Mouse (Mus musculus): ENCODE results near the gene Srd5a1.
"Not testable (repeated sequence)": the region's sequence is repeated elsewhere in the genome, so short reads cannot be mapped to it uniquely, and the experiment has no call there.

Gene Srd5a1

DNA sequence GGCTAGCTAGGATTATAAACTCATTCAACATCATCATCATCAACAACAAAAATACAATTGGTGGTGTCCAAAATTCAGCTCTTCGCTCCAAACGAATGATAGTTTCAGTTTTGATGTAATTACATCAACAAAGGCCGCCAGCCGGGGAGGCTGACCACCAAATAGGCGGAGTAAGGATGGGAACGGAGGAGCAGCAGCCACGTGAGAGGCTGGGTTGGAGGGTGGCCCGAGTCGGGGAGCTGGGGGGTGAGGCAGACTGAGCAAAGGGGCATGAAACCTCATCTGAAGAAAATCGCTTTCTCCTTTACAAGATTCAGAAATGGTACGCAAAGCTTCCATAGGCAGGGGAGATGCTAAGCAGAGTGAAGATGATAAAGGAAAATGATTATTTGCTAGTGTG lies 34.6 kb downstream of the Srd5a1 start:
- no peak for DNase-seq (ENCODE audit: low spot score in 2 of 2)

DNA sequence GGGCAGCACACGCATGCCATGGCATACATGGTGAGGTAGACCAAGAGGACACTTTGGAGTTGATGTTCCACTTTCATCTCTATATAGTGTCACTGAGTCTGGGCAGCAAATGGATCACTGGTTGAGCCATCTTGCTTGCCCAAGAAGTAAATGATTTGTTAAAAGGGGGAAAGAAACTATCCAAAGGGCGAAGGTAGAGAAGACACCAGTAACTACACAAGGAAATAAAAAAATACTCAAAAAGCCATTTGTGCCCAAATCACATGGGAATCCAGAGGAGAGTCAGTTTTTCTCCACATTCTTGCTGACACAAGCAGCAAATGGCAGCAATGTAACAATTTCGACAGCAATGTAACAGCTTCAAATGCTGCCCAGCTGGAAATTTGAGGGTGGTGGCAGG lies 38.6 kb downstream of the Srd5a1 start:
- no peak for DNase-seq (ENCODE audit: low spot score in 2 of 2)

DNA sequence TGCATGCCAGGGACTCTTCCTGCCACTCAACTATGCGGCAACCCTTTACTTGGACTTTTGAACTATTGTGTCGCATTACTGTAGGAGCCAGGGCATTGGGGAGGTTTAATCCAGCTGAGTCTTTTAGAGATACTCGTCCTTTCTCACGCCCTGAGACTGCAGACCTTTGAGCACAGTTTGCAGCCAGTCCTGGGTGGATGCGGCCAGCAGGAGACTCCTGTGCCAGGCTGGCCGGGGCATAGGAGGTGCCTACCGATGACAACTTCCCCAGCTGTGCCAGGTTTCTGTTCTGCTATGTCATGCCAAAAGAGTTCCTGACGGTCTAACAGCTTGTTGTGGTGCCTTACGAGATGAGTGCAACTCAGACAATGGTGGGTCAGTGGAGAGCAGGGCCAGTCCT lies 42.0 kb downstream of the Srd5a1 start:
- no peak for DNase-seq (ENCODE audit: low spot score in 2 of 2)

DNA sequence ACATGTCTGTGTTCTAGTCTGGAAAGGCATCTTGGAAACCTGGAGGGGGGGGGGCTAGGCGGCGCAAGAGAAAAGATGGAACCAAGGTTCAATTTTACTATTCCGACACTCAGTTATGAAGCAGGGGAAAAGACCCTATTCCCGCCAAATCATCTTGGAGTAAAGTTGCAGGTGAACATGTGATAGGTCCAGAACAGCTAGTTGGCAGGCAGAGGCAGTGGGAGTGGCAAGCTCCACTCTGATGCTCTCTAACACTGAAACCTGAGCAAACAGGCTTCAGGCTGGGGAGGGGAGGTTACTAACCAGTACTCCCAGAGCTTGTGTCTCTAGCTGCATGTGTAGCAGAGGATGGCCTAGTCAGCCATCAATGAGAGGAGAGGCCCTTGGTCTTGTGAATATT lies 45.8 kb downstream of the Srd5a1 start:
- DNase-seq (ENCODE audit: low spot score in 2 of 2): not testable (repeated sequence)

DNA sequence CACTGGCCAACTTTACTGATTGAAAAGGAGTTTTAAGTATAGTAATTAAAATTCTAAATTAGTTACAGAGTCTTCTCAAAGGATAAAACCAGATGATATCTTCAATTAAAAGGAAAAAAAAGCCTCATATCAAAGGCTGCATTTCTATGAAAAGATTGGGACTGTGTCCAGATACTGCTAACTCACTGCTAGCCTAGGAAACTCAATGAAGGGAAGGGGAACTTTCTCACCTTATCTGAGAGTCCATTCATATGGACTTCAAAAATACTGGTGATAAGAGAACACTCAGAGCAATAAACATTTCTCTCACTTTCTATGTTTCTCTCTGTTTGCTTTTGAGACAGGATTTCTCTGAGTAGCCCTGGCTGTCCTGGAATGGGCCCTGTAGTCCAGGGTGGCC lies 46.7 kb downstream of the Srd5a1 start:
- no peak for DNase-seq (ENCODE audit: low spot score in 2 of 2)

DNA sequence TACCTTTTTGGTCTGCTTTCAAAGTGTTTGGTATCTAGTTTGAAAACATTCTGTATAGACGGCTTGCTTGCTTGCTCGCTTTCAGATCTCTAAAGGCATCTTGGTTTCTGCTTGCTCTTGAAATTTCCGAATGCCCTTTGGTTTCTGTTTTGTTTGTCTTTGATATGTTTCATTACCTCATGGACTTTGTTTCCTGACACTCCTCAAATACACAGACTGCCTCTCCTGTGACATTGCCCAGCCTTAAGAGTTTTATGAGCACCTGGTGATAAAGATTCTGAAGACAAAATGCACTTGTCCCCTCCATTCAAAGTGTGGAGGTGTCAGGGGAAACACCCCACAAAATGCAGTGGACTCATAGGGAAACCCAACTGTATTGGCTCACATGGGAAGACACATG lies 47.3 kb downstream of the Srd5a1 start:
- no peak for DNase-seq (ENCODE audit: low spot score in 2 of 2)

DNA sequence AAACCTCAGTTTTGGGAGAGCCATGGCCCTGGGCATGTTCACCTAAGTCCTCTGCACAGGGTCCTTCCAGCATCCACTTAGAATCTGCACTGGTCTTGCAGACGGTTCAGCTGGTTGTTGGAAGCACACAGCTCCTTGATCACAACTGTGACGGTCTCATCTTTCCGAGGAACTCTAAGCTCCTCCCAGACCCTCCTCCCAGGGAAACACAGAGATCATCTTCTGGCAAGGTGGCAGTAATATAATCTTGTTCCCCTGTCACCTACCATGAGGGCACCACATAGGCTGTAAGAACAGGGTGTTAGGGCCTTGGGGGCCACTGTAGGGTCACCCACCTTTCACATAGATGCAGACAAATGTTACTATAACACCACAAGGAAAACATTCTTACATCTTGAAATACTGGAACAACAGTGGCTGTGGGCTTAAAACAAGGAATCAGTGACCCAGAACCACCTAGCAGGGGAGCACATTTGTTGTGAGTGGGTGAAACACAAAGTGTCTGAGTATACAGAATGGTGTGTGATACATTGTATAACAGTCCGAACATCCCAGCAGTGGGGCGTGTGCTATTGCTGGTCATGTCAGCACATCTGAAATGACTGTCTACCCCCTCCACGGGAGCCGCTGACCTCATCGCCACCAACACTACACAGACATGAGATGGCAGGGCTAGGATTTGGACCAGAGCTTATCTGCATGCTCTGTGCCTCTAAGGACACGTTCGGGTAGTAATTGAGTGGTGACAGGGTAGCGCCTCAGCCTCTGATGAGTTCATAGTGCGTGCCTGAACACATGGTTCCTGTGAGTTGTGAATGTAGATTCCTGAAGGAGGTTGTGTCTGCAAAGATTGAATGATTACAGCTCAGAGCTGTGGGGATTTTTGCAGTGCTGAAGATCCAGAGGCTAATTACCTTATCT lies 48.3 kb downstream of the Srd5a1 start:
- DNase-seq (ENCODE audit: low spot score in 2 of 2): no peak

DNA sequence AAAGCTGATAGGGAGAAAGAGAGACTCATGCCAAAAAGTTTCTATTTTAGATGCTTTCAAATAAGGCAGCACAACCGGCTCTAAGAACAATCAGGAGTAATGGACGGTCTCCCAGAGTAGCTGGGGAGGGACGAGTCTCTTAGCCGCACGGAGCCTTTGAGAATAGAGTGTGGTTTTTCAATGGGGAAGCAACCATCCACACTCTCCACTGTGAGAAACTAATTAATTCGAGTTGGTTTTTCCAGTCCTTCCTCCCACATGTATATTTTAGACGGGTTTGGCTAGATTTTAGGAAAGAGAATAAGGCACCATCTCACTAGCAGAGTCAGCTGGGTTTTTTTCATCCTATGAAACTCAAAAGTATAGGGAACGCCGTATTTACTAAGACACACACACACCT lies 49.2 kb downstream of the Srd5a1 start:
- DNase-seq (ENCODE audit: low spot score in 2 of 2): no peak

DNA sequence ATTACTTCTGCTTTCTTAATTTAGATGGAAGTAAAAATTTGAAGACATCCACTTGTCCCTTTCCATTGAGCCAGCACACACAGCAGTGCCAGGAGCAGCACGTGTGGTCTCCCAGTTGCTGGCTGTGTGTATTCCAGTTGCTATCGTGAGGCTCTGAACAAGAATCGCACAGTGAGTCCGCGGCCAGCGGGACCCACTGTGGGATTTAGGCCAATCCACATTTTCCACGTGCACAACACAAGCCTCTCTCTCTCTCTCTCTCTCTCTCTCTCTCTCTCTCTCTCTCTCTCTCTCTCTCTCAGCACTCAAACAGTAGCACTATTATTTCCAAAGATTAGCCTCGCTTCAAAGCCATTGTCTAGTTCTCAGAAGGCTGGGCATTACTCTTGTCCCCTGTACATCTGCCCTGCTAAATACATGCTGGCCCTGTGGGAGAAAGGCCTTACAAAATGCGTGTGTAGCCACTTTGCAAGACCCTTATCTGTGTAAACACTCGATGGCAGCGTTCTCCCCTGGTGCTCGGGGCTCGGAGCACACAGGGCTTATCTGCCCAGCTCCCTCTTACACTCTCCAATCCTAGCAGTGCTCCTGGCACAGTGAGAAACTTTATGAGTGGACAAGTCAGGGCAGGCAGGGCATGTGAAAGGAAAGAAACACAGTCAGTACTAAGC lies 51.8 kb downstream of the Srd5a1 start:
- no peak for DNase-seq (ENCODE audit: low spot score in 2 of 2)

DNA sequence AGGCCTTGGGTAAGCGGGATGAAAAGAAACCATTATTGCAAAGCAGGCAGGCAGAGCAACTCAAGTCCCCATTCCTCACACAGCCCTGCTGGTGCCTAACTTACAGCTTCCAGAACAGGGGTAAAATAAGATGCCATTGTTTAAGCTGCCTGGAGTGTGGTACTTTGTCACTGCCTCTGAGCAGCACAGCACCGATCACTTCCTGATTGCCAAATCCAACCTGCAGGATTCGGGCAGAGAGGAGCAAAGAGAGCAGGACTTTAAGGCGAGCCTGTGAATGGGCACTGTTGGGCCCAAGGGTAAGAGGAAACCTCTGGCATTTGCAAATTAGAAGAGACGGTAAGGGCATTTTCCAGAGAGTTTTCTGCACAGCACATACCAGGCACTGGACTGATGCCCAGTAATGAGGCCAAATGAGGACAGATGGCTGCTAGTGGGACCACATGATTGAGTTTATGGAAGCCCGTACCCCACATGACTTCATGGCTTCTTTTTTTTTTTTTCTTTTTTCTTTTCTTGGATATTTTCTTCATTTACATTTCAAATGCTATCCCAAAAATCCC lies 53.1 kb downstream of the Srd5a1 start:
- DNase-seq (ENCODE audit: low spot score in 2 of 2): no peak

DNA sequence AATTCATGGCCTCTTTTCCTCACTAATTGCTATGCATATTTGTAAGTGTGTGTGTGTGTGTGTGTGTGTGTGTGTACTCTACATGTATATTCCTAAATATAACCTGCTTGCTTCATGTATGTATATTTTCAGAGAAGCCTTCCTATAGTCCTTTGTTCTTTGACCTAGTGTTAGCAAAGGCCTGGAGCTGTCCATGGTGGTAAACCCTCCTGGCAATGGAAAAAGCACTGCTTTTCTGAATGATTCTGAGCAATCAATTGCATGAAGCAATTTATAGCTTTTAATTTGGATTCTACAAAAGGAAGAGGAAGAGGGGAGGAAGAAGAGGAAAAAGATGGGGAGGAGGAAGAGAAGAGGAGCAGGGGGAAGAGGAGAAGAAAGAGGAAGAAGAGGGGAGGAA lies 54.5 kb downstream of the Srd5a1 start:
- no peak for DNase-seq (ENCODE audit: low spot score in 2 of 2)

DNA sequence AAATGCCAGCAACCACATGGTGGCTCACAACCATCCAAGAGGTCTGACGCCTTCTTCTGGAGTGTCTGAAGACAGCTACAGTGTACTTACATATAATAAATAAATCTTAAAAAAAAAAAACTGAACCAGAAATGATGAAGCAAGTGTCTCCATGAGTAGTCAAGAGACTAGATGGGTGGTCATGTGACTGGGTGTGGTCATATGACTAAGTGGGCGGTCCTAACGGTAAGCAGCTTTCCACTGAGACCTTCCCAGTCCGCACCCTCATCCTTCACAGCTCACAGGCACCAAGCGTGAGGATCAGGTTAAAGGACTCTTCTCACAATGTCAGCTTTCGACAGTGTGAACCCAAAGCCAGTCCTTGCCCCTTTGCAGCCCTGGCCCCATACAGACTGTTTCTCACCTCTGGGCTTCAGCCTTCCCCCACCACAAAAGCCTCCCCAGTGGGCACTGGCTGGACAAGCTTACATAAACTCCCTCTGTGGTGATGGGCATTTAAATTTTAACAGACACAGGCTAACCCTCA lies 55.2 kb downstream of the Srd5a1 start:
- DNase-seq (ENCODE audit: low spot score in 2 of 2): no peak

DNA sequence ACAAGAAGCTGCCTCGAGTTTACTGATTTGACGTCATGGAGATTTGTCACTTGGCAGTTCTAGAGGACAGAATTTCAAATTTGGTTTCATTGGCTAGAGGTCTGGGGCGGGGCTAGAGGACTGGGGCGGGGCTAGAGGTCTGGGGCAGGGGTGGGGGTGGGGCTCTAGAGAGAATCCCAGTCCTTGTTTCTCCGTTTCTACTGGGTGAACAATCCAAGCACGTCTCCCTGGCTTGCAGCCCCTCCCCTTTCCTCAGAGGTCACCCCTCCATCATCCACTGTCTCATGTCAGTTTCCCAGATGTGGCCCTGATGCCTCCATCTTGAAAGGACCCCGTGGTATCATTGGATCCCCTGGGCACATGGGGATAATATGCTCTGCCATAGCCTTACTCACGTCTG lies 56.2 kb downstream of the Srd5a1 start:
- no peak for DNase-seq (ENCODE audit: low spot score in 2 of 2)

DNA sequence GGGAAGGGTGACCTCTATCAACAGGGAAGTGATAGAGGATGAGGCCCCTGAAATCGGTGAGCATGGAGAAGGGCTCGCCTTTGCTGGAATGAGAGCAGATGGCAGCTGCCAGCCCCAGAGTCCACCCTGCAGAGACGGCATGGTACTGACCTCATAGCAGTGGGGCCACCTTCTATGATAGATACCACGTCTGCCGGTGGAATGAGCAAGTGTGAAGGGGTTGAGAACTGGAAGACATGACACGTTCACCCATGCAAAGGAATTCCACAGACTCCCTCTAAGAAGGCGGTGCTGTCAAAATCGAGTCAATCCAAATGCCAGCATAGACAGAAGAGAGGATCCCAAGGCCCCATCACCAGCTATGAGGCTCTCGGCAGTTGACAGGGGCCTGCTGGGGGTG lies 57.0 kb downstream of the Srd5a1 start:
- DNase-seq (ENCODE audit: low spot score in 2 of 2): no peak

DNA sequence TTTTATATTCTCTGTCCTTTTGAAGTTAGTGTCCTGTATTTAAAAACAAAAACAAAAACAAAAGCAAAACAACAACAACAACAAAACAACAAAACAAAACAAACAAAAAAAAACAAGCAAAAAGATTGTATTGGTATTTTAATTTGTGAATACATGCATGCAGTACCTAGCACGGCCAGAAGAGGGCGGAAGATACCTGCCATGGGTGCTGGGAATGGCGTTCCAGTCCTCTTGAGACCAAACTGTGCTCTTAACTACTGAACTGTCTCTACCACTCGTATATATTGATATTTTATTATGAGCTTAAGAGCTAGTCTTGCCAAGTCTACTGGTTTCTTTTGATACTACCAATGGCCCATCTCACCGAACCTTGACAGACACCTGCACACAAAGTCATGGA lies 58.2 kb downstream of the Srd5a1 start:
- no peak for DNase-seq (ENCODE audit: low spot score in 2 of 2)

DNA sequence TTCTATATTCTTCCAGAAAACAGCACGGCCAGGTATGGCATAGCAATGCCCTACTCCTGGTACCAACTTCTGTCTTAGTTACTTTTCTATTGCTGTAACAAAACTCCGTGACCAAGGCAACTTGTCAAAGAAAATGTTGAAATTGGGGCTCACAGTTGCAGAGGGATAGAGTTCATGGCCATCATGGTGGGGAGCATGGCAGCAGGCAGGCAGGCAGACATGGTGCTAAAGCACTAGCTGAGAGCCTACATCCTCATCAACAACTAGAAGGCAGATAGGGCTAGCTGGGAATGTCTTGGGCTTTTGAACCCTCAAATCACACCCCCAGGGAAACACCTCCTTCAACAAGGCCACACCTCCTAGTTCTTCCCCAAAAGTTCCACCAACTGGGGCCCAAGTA lies 60.4 kb downstream of the Srd5a1 start:
- no peak for DNase-seq (ENCODE audit: low spot score in 2 of 2)

DNA sequence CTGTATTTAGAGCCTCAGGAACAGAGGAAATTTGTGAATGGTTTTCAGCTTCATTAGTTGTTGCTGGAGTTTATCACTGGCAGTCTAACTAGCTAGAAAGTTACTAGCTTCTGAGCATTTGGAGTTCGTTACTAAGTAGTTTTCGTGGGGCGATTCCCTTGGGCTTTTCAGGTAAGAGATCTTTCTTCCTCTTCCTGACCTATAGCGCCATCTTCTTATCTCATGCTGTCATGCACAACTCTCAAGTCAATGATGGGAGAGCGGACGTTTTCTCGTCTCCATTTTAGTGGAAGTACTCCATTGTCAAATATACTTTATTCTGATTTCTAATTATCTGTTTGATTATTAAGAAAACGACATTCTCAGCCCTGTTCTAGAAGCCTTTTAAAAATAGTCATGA lies 61.3 kb downstream of the Srd5a1 start:
- no peak for DNase-seq (ENCODE audit: low spot score in 2 of 2)

DNA sequence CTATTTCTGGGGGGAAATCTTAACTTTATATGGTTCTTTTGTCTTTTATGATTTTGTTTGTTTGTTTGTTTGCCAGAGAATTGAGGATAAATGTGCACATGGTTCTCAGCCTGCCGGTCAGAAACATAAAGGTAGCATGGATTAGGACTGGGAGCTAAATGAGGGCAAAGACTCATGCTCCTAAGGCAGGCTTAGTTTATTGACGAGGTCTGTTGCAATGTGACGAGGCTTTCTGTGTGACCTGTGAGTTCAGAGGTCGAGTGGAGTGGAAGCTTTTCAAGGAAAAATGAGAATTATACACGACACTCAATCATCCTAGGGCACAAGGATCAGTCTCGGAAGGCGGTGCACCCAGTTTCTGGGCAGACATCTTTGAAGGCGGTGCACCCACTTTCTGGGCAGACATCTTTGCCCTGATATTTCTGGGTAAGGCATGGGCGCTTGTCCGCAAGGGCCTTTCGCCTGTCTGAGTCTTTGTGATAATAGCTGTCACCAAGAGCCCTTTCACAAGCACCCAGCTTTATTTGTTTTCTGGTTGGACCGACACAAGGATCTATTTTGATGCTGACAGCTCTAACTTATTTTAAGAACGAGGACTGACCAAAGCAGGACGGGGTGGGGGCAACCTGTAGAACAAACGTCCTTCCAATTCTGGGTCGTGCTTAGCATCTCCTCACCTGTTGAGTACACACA lies 63.6 kb downstream of the Srd5a1 start:
- DNase-seq (ENCODE audit: low spot score in 2 of 2): no peak

DNA sequence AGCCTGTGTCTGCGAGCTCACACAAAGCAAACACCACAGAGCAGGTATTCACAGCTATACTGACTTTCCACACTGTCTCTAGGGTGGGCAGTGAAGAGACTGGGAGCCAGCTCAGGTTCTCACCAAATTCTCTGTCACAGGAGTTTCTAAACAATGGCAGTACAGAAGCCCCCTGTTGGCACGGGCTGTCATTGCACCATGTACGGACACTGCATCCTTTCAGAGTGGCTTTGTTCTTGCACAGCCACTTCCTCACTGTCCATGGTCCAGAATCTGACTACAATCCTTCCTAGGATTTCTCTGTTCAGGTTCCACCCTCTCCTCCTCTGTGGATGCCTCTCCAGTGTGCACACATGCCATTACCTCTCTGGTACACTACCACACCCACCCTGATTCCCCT lies 66.2 kb downstream of the Srd5a1 start:
- no peak for DNase-seq (ENCODE audit: low spot score in 2 of 2)

DNA sequence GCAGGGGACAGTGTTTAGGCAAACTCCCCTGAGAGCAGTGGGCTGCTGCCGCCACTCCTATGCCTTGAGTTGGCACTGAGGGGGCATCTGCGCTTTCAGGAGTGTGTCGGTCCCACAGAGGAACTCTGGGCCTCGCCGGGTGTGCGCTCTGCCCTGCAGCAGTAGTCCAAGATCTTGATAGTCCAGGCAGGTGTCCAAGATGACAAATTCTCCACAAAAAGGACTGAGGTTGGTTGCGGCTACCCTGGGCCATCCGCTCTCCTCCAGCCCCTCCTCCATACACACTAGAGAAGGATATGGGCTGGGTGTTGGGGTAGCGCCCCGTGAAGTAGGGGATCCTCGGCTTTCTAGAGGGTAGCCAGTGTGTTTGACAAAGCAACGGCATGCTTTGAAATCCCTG lies 67.6 kb downstream of the Srd5a1 start:
- no peak for DNase-seq (ENCODE audit: low spot score in 2 of 2)

DNA sequence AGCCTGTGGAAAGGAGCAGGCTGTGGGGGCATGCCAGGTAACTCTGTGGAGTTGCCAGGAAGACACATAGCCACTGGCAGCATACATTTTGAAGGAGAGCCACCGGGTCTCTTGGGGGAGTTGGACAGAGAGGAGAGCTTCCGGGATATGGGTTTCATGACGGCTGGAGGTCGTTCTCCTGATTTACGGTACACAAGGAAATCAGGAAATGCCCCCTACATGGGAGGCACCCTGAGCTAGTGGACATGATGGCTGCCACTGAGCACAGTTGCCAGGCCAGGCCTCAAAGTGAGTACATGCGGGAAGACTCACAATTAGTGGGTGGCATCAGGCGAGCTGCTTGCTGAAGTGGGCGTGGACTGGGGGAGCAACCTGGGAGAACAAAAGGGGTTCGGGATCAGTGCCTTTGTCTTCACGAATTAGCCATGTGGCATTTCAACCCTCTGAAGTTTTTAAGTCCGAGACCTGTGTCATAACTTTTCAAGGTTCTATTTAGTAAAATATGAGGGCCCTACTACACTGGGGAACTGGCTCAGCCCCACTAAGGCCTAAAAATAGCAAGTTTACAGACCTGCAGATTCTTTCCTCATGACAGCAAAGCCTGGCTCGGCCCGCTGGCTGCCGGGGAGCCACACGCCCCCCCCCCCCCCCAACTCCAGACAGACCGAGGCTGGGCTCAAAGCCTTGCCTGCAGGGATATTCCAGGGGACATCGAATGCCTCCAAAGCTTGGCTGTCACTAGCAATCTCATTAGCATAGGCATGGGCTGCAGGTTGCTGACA lies 68.5 kb downstream of the Srd5a1 start:
- DNase-seq (ENCODE audit: low spot score in 2 of 2): no peak
